Mouse (Mus musculus): ENCODE measurements around the gene Por.

The Por gene

GRCm38 (mm10) chr5:135772519-135772918 is 102.7 kb downstream of the Por start:
- DNase-seq (ENCODE audit: low spot score) = no peak

GRCm38 (mm10) chr5:135776546-135776945 is 106.7 kb downstream of the Por start:
- no peak for DNase-seq (ENCODE audit: low spot score)

GRCm38 (mm10) chr5:135777796-135778470 is 108.1 kb downstream of the Por start, which contains the start of gene Styxl1:
Styxl1 (minus strand) TSS chr5:135778385.
- no peak for DNase-seq (ENCODE audit: low spot score)

GRCm38 (mm10) chr5:135778471-135779445 is 108.9 kb downstream of the Por start, which contains the start of gene Mdh2:
Mdh2 (plus strand) TSS chr5:135778480.
- DNase-seq (ENCODE audit: low spot score) = peak; percentile 100

GRCm38 (mm10) chr5:135780331-135780730 is 110.5 kb downstream of the Por start:
- DNase-seq (ENCODE audit: low spot score) = no peak

GRCm38 (mm10) chr5:135782901-135783300 is 113.1 kb downstream of the Por start:
- DNase-seq (ENCODE audit: low spot score) = no peak

Data from ovary, adult 18-20 months (tissue).